Mouse (Mus musculus) lung, postnatal 4 days (tissue): ENCODE measurements at regions not wholly inside any gene's neighbourhood (a gene's known extent, or its start where the extent isn't known, plus 50 kb on each side); places are given as distances from the start of the nearest gene placed in this dataset.

ENCODE experiments used
- DNase-seq, 2 experiments: peaks; one replicate each; pipeline ENCODE4 v3.0.0; 2021

DNA sequence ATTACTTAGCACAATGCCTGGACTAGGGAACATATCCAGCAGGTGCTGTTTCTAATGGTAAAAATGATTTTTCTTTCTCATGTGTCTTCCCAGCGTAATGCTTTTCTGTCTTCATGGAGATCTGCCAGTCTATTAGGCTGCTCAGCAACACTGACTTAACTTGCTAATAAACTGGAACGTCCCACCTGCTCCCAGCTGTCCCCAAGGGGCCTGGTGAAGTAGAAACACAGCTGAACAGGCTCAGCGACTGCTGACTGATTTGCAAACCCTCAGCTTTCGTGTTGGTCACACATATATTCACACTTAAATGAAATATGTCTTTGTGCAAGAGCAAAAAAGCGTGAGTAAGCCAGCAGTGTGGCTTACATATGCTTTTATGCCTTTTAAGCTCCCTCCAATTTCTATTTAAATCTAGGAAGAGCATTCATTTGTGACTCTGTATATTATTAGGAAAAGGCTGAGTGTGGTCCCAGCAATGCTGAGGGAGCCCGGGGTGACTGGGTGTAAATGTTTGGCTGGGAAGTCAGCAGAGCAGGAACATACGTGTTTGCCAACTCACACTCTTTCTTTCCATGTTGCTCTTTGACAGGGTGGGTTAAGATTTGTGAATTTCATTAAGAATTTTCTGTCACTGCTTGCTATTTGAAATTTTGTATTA lies 146.7 kb upstream of the Rgmb start:
- DNase-seq: peak in 1 of 2 experiments; percentile 32

DNA sequence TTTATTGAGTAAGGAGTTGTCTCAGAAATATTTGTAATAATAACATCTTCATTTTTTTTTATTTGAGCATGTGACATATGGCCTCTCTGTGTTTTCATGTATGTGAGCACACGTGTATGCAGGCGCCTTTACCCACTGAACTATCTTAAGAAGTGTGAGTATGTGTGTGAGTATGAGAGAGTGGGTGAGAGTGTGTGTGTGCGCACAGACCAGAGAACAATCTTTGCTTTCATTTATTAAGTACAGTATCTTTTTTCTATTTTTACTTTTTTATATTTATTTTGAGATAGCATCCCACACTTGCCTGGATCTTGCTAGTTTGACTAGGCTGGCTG lies 140.5 kb upstream of the Rgmb start:
- no peak for DNase-seq

- DNase-seq: no peak
These were observed 139.9 kb upstream of the Rgmb start for GRCm38 (mm10) chr17:15970481-15971350.

- no peak for DNase-seq
These were observed 137.5 kb upstream of the Rgmb start for GRCm38 (mm10) chr17:15968331-15968730.

DNA sequence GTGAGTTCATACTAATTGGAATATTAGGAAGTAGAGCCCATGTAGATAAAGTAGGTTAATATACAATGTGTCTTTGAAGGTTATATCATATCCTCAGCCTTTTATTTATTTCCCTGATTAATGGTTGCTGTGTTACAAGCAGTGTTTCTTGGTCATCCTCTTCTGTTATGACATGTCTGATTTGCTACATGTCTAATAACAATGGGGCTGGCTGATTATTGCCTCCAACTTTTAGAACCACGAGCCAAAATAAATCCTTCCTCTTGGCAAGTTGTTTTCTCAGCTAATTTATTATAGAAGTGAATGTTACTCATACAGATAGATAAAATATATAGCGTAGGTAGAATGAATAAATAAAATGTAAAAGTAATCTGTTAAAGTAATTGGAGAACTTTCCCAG lies 124.8 kb upstream of the Rgmb start:
- DNase-seq: no peak

GRCm38 (mm10) chr17:15951641-15952040 lies 120.8 kb upstream of the Rgmb start:
- DNase-seq: no peak

DNA sequence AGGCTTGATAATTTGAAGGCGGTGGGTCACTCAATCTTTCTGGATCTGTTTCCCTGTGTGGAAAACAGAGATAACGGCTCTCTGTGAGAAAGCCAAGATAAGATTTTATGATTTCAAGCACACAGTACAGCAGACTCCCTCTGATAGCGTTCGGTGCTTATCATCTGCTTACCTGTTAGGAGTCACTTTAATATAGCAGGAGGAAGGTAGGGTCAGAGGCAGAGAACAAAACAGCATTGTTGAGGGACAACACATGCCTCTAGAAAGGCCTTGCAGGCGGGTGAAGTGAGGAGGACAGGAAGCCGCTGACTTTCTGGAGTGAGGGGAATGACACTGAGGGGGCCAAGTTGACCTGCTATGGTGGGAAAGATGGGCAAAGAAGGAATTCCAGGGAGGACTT lies 118.9 kb upstream of the Rgmb start:
- DNase-seq: no peak

DNA sequence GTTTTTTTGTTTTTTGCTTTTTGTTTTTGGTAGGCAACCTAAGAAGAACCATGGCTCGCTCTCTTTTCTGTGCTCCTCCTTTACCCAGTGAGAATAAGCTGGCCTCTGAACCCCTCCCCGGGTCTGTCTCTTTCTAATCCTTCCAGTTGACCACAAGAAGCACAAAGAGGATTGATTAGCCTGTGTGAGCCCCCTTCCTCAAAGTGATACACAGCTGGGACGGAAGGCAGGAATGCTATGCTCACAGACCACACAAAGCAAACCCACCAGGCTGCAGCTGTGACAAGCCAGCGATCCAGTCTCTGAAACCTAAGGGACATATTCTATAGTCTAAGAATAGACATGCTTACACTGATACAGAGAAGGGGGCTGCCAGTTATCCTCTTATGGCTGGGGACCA lies 111.5 kb upstream of the Rgmb start:
- no peak for DNase-seq

GRCm38 (mm10) chr17:15918609-15919008 lies 87.8 kb upstream of the Rgmb start:
- DNase-seq: no peak

GRCm38 (mm10) chr17:15898689-15899419 lies 68.0 kb upstream of the Rgmb start:
- DNase-seq: no peak

GRCm38 (mm10) chr17:15895968-15896367 lies 65.1 kb upstream of the Rgmb start:
- no peak for DNase-seq

- no peak for DNase-seq
These were observed 61.2 kb upstream of the Rgmb start for GRCm38 (mm10) chr17:15891896-15892675.

DNA sequence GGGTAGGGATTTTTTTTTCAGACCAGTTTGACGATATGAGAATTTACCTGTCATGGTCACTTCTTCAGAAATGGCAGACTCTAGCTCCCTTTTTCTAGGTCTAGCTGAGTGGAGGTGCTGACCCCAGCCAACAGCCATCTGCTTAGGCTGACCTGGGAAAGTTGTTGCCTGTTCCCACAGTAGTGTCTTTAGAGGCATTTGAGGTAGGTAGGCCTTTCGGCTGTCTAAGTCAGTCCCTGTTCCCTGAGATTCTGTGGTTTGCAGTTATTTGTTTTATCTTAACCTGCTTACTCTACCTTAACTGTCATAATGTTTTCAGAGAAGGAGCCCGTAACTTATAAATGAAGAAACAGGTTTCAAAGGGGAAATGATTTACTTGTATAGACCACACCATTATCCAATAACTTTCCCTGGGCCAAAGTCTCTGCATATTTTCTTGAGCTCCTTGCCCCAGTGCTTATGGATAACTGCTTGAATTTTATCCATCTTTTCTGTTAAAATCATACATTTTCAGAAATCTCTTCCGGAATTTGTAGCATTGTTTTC lies 59.8 kb upstream of the Rgmb start:
- no peak for DNase-seq

GRCm38 (mm10) chr17:15882803-15883202 lies 52.0 kb upstream of the Rgmb start:
- DNase-seq: no peak

DNA sequence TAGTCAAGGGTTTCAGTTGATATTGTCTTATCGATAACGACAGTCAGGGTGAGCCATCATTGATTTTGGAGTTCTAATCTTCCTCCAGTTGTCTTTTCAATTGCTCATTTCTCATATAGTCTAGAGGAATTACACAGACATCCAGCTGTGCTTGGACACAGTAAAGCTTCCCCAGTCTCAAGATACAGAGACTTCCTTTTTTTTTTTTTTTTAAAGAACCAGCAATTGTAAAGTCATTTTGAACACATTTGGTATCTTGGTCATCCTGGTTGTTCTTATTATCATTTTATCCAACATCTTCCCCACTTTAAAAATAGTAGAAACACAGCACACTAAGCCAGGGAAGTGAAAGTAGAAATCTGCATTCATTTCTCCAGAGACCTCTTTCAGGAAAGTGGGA lies 51.4 kb upstream of the Rgmb start:
- no peak for DNase-seq
